Mouse (Mus musculus) mouse embryonic stem cell (cell line): ENCODE results near the gene Ccdc57.

ENCODE experiments used
- in situ Hi-C, 2 experiments: fragments of 300-500 bp; cut with MboI; formaldehyde crosslinking; loops; 1 replicate in 1 of 2; 3 replicates in 1 of 2; pipeline ENCODE4 v1.14.3; 2019 to 2020; ENCODE audit warnings: low sequenced_read_pairs in 2 of 2, low pct_unique_long_range_greater_than_20kb in 1 of 2, mixed read lengths in 1 of 2; ENCODE audit not compliant: unreplicated experiment in 1 of 2

Ccdc57 gene

DNA sequence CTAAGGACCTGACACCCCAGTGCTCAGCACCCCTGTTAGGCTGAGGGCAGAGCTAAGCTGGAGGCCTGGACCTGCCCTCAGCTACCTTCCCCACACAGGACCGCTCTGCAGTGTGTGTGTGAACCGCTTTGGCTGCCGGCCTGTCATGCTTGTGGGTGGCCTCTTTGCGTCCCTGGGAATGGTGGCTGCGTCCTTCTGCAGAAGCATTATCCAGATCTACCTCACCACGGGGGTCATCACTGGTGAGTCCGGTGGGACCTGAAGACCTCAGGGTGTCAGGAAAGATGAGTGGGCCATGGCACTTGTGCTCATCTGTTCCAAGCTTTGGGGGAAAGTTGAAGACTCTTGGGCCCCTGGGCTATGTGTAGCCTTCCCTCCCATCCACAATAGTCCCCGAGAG, 23.0 kb upstream of the Ccdc57 start:
- in situ Hi-C loops: no loop called here

DNA sequence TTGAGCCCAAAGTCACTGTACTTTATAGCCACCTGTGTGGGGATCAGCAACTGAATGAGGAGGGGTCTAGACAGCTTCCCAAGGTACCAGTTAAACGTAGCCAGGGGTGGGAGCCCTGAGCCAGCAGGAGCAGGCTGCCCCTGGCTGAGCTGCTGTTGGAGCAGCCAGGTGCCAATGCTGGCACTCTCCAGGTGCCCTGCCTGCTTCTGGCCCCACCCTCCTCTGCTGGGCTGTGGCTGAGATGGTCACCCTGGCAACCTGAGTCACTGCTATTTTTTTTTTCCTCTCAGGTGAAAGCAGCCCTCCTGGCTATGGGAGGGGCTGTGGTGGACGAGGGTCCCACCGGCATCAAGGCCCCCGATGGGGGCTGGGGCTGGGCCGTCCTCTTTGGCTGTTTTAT, 22.3 kb upstream of the Ccdc57 start:
- in situ Hi-C loops: no loop called here

DNA sequence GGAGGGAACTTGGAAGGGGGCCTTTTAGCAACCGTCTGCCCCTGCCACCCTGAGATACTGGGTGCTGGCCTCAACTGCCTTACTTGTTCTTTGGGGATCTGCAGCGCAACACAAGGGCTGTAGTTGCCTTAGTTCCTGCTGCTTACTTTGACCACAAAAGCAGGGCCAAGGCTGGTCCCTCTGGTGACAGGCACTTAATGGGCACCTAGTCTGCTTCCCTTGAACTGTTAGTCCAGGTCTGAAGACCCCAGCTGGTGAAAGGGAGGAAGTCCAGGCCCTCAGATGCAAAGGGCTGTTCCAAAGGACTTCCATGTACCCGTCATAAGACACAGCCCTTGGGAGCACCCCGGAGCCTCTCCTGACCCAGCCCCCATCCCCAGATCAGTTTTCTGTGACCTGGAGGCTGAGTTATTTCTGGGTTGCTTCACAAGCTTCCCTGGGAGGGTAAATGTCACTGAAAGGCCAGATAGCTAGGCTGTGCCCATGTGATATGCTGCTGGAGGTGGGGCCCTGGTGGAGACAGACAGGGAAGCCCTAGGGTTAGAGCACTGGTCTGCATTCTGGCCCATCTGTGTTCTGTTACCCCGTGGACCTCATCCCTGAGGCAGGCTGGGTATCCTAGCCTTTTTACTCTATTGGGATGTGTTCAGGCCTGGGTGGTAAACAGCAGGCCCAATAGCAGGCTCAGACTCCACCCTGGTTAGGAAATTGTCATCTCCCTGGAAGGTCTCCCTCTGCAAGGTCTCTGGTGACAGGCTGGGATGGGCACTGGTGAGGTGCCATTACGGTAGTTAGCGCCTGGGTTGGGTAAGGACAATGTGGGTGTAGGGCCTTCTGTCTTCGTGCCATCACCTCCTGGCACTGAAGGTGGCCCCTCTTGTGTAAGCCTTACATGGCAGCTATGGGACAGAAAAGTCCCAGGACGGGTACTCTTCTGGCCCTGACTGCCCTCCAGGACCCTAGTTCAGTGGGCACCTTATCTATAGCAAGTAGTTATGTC, 19.4 kb upstream of the Ccdc57 start:
- in situ Hi-C loops: no loop called here

DNA sequence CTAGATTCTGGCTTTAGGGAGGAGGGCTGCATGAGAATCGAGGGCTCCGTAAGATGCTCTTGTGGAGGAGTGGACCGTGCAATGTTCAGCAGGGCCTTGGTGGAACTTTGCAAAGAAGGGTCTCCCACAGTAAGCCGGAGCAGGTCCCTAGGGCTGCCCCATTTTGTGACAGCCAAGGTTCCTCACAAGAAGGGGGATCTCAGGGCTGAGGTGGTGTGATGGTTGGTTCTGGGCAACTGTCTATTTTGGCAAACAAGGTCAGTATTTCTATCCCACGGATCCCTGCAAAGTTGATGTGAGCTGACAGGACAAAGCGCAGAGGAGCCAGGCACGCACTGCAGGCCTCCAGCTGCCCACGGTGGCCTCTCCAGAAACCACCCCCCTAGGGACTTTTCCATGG, 18.6 kb upstream of the Ccdc57 start:
- in situ Hi-C loops: no loop called here

DNA sequence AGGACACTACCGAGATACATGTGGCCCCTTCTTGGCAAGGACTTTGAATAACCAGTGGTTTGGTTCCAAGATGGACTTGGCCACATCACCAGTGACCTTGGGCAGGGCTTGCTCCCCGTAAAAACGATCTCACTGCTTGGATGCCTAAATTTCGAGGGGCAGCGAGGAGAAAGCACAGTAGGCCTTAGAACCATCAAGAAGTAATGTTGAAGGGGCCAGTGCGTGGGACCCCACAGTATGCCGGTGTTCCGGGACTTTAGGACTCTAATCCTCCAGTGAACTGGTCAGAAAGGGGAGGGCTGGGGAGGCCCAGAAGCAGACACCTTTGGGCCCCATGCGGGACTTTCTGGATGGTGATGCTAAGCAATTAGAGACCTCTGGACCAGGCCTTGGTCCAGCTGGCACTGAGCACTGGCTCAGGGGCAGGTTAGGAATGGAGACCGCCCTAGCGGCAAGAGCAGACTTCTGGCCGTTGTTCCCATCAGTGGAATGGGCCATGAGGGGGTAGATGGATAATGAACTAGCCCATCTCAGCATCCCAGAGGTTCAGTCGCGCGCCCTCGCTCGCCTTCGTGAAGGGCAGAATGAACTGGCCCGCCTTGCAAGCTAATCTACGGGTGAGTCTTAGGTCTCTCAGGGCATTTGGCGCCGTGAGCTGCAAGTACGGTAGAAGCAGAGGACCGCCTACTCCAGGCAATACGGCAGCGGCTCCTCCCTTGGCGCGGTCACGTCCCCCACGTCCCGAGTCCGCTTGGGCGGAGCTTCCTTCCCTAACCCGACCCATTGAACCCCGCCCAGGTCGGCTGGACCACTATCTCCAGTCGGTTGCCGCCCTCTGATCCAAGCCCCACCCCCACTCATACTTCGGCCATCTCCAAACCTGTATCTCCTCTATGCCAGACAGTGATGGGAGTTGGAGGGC, 17.9 kb upstream of the Ccdc57 start:
- in situ Hi-C loops: no loop called here

DNA sequence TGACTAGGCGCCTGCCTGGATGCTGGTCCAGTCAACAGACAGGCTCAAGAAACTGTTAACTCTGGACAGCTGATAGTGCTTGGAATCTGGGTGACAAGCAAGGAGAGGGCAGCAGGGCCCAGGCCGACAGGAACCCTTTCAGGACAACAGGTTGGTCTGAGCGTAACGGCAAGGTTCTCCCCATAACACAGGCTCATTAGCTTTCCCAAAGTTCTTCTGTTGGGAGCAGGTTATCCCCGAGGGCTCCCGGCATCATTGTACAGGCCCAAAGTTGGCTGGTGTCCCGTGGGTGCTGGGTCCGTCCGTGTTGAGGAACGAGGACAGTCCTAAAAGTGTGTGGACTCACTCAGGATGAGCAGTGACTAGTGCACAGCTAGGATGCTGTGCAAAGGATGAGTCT, 17.2 kb upstream of the Ccdc57 start:
- in situ Hi-C loops: no loop called here

DNA sequence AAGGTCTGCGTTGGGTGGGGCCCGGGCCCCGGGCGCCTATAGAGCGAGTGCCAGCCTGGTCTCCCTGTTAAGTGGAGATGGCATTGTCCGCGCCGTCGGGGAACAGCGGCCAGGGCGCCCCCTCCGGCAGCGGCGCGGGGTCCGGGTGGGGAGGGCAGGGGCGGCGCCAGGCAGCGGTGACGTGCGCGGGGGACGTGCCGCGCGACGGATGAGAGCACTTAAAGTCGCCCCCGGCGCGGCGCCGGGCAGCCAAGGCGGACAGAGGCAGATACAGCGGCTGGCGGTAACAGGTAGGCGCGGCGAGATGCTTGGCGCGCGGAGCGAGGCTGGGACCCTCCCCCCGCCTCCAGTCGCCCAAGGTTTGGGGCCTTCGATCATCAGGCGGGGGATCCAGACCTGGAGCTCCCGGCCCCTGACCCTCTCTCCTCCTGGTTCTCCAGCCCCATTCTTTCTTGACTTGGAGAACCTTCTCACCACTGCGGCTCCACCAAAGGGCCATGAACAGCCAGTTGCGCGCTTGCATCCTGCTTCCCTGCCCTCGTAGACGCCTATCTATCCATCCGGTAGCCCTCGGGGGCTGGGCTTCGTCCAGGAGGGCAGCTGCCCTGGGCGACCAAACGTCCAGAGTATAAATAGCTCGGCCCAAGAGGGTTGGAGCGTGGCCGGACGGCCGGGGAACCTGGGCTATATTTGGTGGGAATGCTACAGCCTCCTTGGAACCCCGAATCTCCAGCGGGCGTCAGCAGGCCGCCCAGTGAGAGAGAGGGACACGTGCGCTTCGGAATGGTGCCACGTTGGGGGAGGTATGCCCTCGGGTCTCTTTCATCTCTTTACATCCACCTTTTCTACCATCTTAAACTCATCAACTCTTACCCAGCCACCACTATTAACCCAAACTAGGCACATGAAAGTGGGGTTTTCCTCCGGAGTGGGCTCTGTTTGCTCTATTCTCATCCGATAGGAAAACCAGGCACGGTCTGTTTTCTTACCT, 16.5 kb upstream of the Ccdc57 start:
- in situ Hi-C loops: no loop called here

DNA sequence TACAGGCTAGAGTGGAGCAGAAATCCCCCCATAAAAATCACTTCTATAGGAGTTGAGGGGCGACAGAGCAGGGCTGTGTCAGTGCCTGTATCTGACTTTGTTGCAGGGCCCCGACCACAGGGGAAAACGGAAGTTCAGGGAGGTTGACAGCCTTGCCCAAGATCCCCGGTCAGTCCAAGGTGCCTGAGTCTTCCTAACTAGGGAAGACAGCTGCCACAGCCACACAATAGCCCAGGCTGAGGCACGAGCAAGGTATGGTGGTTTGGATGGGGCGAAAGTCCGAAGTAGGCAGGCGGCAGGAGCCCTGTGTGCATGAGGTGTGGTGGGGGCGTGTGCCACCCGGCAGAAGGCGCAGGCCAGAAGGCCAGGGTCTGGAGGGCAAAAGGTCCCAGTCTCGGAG, 15.7 kb upstream of the Ccdc57 start, which contains the start of gene Slc16a3:
Slc16a3 (plus strand) TSS at position 153 of the 400 bp plus-strand sequence.
- in situ Hi-C loops: no loop called here

DNA sequence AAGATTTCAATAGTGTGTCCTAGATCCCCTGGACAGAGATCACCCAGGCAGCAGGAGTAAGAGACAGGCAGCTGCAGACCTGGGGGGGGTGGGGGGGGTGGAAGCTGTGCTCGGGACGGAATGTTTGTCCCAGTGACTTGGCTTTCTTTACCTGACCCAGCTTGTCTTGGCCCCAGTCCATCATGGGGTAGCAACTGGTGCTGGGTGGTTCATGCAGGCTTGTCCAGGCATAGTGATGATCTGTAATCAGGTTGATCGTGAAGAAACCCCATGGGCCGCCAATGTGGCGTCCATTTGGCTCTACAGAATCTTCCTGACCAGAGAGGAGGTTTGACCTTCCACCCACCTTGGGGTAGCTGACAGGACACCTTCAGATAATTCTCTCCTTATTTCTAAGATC, 13.3 kb upstream of the Ccdc57 start:
- in situ Hi-C loops: no loop called here

DNA sequence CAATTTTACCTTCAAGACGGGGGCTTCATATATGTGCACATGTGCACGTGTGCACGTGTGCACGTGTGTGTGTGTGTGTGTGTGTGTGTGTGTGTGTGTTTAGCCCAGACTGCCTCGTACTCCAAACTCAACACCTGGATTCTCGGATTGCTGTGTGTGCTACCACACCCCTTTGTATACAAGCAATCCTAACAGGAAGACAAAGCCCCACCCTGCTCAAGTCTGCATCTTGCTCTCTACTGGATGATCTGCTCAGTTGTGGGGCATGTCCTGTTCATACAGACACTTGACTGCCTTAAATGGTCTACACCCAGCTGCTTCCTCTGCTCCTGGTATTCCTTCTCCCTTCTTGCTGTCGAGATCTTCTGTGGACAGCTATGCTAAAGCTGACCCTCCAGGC, 12.6 kb upstream of the Ccdc57 start:
- in situ Hi-C loops: no loop called here

DNA sequence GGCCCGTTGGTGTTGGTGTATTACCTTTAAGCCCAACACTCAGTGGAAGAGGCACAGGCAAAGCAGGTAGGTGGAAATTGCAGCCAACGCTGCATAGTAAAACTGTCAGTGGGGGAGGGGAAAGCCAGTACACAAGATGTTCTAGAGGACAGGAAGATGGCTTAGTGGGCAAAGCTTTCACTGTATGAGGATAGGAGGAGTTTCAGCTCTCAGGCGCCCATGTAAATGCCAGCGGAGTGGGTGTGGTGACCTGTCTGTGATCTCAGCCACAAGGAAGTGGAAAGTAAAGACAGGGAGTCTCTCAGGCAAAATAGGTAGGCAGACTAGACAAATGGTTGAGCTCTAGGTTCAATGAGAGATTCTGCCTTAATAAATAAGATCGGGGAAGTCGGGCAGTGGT, 8.3 kb upstream of the Ccdc57 start:
- in situ Hi-C loops: no loop called here

DNA sequence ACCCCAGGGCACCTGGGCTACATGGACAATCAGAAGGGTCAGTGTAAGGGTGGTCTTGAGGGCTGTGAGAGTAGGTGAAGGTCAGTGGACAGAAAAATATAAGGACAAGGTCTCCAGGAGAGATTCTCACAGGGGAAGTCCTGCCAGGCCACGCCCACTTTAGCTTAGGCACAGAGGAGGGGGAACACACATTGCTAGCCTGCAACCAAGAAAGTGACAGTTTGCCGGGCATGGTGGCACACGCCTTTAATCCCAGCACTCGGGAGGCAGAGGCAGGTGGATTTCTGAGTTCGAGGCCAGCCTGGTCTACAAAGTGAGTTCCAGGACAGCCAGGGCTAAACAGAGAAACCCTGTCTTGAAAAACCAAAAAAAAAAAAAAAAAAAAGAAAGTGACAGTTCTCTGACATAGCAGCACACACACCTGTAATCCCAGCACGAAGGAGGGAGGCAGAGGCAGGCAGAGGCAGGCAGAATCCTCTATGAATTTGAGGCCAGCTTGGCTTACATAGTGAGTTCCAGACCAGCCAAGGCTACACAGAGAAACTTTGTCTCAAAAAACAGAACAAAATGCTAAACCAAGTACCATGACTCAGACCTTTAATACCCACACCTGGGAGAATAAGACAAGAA, 7.2 kb upstream of the Ccdc57 start:
- in situ Hi-C loops: no loop called here

DNA sequence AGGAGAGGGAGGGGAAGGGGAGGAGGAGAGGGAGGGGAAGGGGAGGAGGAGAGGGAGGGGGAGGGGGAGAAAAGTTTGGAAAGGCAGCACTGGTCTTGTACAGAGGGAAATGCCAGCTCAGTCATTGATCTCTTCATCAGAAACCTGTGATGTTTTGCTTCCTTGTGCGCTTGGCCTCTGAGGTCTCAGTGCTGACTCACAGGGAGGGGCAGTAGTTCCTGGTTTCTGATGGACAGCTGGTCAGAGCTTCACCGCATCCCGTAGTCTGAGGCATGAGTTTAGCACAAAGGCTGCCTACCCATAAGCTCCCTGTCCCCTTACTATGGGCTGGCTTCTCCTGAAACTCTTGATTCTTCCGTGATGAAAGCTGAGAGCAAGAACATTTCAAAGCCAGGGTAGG, 6.1 kb upstream of the Ccdc57 start:
- in situ Hi-C loops: no loop called here

DNA sequence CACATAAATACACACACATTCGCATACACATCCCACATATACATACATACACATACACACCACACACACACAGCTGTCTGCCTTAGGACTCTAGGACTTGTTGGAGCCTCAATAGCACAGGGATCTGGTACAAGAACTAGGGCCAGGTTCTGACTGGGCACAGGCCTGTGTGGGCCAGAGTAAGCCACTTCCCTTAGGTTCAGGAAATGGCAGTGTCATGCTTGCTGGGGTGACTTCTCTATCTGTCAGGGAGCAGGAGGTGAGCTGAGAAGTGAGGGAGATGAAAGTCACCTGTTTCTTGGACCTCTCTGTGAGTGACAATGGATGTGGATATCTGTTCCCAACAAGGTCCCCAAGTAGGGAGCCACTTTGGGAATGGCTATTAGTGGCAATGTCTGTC, 5.3 kb upstream of the Ccdc57 start:
- in situ Hi-C loops: no loop called here

DNA sequence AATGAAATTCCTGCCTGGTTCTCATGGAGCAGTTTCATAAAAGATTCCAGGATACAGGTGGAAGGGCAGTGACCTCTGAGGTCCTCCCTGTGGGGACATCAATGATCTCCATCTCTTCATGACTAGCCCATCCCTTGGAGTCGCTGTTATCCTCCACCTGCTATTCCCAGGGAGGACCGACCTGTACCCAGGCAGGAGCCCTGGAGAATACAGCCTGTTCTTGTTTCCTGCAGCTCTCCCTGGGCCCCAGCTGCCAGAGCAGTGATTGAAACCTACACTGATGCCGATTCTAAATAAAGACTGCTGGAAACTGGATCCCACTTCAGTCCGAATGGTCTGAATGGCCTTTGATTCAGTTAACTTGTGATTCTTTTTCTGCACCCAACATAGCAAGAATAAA, 1.2 kb downstream of the Ccdc57 start:
- in situ Hi-C loops: no loop called here

DNA sequence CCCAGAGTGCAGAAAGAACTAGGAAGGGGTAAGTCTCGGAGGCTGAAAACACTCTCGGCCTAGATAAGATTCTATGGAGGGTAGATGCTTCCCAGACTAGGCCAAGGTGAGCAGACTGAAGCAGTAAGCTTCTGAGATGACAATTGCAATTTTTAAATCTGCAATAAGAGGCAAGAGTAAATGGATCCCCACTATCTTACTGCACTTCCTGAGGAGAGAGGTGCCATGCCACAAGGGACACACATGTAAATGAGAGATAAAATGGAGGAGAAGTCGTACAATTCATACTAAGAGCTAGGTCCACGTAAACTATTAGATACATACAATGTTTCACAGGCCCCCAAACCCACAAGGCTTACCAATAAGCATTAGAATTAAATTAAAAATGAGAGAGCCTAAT, 4.2 kb downstream of the Ccdc57 start:
- in situ Hi-C loops: no loop called here

DNA sequence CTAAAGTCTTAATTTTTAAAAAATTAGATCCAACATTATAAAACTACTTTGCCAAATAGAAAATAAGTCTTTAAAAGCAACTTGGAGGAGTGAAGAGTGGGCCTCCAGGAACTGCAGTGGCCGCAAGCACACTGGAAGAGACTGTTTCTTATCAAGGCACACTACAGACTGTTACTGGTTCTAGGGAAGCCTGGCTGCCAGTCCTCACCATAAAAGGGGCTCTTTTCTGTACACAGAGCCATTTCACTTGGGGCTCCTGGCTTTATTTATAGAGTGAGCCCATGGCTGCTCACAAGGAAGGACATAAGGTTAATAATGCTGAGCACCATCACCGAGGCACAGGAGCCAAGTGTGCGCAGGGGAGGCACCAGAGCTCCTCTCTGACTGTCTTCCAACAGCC, 10.1 kb downstream of the Ccdc57 start:
- in situ Hi-C loops: no loop called here

DNA sequence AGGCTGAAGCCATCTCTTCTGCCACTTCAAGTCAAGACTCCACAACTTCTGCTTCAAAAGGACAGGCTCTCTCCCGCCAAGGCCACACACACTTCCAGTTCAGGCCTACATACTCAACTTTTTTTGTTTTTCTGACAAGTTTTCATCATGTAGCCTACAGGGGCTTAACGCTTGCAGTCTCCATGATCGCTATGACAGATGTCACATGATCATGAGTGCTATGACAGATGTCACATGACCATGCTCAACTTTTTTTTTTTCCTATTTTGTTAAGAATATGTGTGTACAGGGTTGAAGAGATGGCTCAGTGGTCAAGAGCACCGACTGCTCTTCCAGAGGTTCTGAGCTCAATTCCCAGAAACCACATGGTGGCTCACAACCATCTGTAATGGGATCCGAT, 14.9 kb downstream of the Ccdc57 start:
- in situ Hi-C loops: no loop called here
